Mouse (Mus musculus): ENCODE measurements at regions not wholly inside any gene's neighbourhood (a gene's known extent, or its start where the extent isn't known, plus 50 kb on each side); places are given as distances from the start of the nearest gene placed in this dataset.

DNA sequence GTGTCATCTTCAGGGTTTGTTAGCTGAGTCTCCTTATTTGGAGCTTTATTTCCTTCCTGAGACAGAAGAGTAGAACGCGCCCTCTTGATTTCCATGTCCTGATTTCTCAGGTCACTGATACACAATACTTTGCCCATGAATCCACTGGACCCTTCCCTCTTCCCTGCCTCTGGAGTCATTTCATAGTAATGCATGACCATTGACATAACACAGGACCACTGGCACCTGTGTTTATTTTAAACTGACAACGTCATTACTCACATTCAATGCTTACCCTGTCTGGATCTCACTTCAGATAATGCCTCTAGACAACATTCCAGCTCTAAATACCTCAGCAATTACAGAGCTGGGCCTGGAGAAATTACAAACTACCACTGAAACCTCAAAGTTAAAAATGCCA is 56.8 kb upstream of the Ptgs2 start:
- ChIA-PET CTCF (no interaction called here), POLR2A (no interaction called here)

DNA sequence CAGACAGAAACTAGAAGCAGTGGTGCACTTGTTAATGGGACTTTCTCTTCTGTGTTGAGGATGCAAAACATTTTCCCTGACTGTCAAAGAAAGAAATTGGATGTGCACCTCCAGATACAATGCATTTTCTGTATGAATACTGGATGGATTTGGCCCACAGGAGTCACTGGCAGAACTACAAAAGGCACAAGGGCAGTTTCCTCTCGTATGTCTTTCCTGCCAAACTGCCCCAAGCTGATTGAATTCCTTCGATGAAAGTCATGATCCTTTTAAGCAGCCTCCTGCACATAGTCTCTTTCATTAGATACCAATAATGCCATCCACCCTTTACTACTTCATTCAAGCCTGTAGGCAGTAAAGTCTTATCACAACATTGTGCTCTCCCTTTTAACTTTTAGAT is 58.2 kb upstream of the Ptgs2 start:
- ChIA-PET POLR2A (no interaction called here), CTCF (no interaction called here)

GRCm38 (mm10) chr1:150033729-150034128 is 66.1 kb upstream of the Ptgs2 start:
- CTCF ChIA-PET: no interaction called here
- POLR2A ChIA-PET: no interaction called here

DNA sequence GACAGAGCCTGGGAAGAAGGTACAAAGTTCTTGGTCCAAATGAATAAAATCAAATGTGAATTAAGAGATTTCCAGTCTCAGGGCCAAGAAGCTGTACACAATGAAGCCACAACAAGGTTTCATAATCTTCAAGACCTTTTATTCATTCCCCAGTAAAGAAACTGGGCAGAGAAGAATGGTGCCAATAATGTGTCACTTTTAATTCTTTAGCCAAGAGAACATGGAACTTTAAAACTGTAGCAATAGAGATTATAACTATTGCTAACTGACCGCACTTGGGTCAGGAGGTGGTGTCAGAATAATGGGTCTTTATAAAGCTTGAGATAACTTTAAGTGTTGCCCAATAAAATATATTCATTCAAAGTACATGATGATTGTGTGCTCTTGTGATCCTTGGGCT is 68.1 kb upstream of the Ptgs2 start:
- POLR2A ChIA-PET: no interaction called here

GRCm38 (mm10) chr1:150027265-150027664 is 66.2 kb upstream of the Pla2g4a start:
- POLR2A ChIA-PET: no interaction called here
- CTCF ChIA-PET: no interaction called here

More for the DNA sequence above, 68.1 kb upstream of the Ptgs2 start:
- CTCF ChIA-PET: no interaction called here

- CTCF ChIA-PET: no interaction called here
These were observed 65.1 kb upstream of the Pla2g4a start for GRCm38 (mm10) chr1:150026188-150026587.

GRCm38 (mm10) chr1:150015201-150015600 is 54.1 kb upstream of the Pla2g4a start:
- CTCF ChIA-PET: no interaction called here
- POLR2A ChIA-PET: interaction anchor here in 2 of 4 experiments (0.7 to 1.1 kb wide), 2 partner anchors 9 to 1219 kb away, joined by 3 to 5 read pairs; no protein-coding TSS in a partner anchor

More at GRCm38 (mm10) chr1:150026188-150026587, 65.1 kb upstream of the Pla2g4a start:
- POLR2A ChIA-PET: interaction anchor here in 1 of 4 experiments (0.5 kb wide), 1 partner anchor 59 kb away, joined by 3 read pairs; no protein-coding TSS in a partner anchor

DNA sequence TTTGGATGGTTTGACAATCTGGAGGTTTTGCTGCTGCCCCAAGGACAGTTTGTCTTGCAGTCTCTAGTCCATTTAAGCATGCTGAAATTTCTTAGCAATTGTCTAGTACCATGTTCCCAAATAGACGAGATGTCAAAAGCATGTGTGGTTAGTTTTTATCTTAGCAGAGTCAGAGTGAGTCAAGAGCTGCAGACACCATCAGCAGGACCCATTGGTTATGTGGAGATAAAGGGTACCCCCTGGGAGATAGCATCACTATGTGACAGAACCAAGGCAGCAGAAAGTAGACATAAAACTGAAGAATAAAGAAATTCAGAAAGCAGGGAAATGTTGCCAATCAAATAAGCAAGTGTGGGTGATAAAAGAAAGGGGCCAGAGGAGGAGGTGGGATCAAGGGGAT is 51.4 kb upstream of the Pla2g4a start:
- CTCF ChIA-PET: no interaction called here

More for the DNA sequence above, 51.4 kb upstream of the Pla2g4a start:
- POLR2A ChIA-PET: no interaction called here
